Mouse (Mus musculus): ENCODE measurements around the gene Zfp872. TPM values are rescaled to one million over a fixed set of nuclear protein-coding genes. Genes with fewer than 3 reads are reported as not detected.

The Zfp872 gene
- polyA plus RNA-seq, 1 experiment = 0.07 TPM

DNA sequence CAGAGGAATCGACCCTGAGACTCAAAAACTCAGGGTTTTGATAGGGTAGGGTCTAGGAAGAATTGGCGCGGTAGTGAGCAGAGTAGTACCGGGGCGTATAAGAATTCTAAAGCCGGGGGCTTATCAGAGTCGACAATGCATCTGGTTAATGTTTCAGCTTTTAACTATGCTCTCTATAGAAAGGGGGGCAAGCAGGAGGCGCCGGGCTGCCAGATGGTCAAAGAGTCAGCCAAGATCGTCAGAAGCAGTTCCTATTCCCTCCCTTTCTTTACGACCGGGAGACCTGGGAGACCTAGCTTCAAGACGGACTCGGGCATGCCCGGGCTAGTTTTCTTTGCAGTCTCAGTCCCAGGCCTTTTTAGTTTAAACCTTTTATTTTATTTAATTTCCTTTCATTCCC lies 39.0 kb downstream of the Zfp872 start:
- H3K4me1 ChIP-seq (ENCODE audit: control insufficient read depth, insufficient read depth, low read length) = peaks cover 3% of the 10 kb centered on the region; the same call in 1 of the 2 replicates
- H3K27me3 ChIP-seq (ENCODE audit: control insufficient read depth, insufficient read depth, low read length) = no peaks in the 10 kb centered on the region
- TF ChIP-seq POLR2A (IDR thresholded peaks at IDR 0.05; ENCODE audit: borderline replicate concordance, insufficient read depth, low read length) (no peak), CTCF (IDR thresholded peaks at IDR 0.05; ENCODE audit: borderline replicate concordance, insufficient read depth, low read depth, low read length) (no peak)
- DNase-seq = peak; percentile 56 to 58
- no peak overlapping the region for H3K27ac ChIP-seq (ENCODE audit: insufficient read depth, low read length)
- H3K4me3 ChIP-seq (replicated peaks; ENCODE audit: insufficient read depth, low read depth, low read length) = no peak overlapping the region
- WGBS = 37% methylated on average over 15 of the region's 15 CpGs

DNA sequence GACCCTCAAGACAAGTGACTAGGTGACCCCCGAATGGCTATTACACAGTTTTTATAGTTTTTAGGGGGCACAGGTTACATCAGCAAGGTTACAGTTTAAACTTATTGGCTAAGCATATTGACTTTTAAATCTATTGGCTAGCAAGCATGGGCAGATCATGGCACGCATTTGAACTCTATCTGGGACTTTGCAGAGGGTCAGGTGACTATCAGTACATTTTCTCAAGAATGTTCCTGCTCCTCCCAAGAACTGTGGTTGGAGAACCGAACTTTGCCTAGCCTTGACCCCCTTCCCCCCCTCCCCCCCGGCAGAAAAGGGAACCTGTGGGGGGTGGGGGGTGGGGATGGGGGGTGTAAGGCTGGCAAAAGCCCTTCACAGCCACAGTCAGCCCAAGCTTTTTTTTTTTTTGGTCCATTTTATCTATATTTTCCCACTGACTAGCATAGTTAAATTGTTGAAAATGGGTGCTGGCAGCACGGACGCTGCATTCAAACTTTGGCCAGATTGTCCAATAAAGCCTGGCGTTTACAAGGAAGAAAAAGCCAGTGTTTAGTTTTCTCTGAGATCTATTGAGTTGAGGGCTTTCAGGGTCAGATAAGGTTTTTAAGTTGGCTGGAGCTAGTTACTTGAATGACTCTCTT lies 41.6 kb downstream of the Zfp872 start:
- no peak overlapping the region for H3K27ac ChIP-seq (ENCODE audit: insufficient read depth, low read length)
- WGBS = 90% methylated on average over 7 of the region's 7 CpGs
- no peak overlapping the region for H3K4me3 ChIP-seq (replicated peaks; ENCODE audit: insufficient read depth, low read depth, low read length)
- peaks cover 3% of the 10 kb centered on the region; the same call in 1 of the 2 replicates for H3K4me1 ChIP-seq (ENCODE audit: control insufficient read depth, insufficient read depth, low read length)
- DNase-seq = no peak
- no peak for TF ChIP-seq CTCF (IDR thresholded peaks at IDR 0.05; ENCODE audit: borderline replicate concordance, insufficient read depth, low read depth, low read length)
- no peak for TF ChIP-seq POLR2A (IDR thresholded peaks at IDR 0.05; ENCODE audit: borderline replicate concordance, insufficient read depth, low read length)
- no peaks in the 10 kb centered on the region for H3K27me3 ChIP-seq (ENCODE audit: control insufficient read depth, insufficient read depth, low read length)

DNA sequence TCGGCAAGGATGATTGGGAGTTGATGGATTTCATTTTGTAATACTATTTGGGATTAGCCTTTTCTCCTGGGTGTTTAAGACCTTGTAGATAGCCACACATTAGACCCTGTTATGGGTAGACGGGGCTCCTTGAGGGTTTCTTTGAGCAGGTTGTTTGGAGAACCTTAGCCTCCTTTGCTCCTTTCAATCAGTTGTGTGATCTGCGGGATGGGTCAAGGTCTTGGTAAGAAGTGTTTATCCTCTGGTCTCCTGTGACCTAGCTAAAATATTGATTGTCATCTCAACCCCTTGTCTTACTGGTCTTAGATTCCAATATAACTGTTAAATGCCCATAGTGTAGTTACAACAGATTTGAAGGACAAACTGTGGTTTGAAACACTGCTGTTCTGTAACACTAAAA lies 42.2 kb downstream of the Zfp872 start:
- Histone ChIP-seq H3K27ac (ENCODE audit: insufficient read depth, low read length) (no peak overlapping the region), H3K4me1 (ENCODE audit: control insufficient read depth, insufficient read depth, low read length) (peaks cover 3% of the 10 kb centered on the region; the same call in 1 of the 2 replicates), H3K4me3 (replicated peaks; ENCODE audit: insufficient read depth, low read depth, low read length) (no peak overlapping the region), H3K27me3 (ENCODE audit: control insufficient read depth, insufficient read depth, low read length) (no peaks in the 10 kb centered on the region)
- TF ChIP-seq CTCF (IDR thresholded peaks at IDR 0.05; ENCODE audit: borderline replicate concordance, insufficient read depth, low read depth, low read length) (no peak), POLR2A (IDR thresholded peaks at IDR 0.05; ENCODE audit: borderline replicate concordance, insufficient read depth, low read length) (no peak)
- 94% methylated on average over 3 of the region's 3 CpGs for WGBS
- DNase-seq = no peak

DNA sequence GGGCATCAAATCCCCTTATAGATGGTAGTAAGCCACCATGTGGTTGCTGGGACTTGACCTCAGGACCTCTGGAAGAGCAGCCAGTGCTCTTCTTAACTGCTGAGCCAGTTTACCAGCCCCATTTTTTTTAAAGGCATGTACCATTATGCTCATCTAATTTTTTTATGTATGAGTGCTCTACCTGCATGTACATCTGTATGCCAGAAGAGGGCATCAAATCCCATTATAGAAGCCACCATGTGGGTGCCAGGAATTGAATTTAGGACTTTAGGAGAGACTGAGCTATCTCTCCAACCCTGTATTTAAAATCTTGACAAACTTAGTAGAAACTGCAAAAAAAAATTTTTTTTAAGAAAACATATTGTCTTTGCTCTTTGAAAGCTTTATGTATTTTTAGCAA lies 42.7 kb downstream of the Zfp872 start:
- Histone ChIP-seq H3K27me3 (ENCODE audit: control insufficient read depth, insufficient read depth, low read length) (no peaks in the 10 kb centered on the region), H3K4me1 (ENCODE audit: control insufficient read depth, insufficient read depth, low read length) (peaks cover 3% of the 10 kb centered on the region; the same call in 1 of the 2 replicates), H3K4me3 (replicated peaks; ENCODE audit: insufficient read depth, low read depth, low read length) (no peak overlapping the region), H3K27ac (ENCODE audit: insufficient read depth, low read length) (no peak overlapping the region)
- TF ChIP-seq CTCF (IDR thresholded peaks at IDR 0.05; ENCODE audit: borderline replicate concordance, insufficient read depth, low read depth, low read length) (no peak), POLR2A (IDR thresholded peaks at IDR 0.05; ENCODE audit: borderline replicate concordance, insufficient read depth, low read length) (no peak)
- DNase-seq = peak in 1 of 2 experiments; percentile 14

DNA sequence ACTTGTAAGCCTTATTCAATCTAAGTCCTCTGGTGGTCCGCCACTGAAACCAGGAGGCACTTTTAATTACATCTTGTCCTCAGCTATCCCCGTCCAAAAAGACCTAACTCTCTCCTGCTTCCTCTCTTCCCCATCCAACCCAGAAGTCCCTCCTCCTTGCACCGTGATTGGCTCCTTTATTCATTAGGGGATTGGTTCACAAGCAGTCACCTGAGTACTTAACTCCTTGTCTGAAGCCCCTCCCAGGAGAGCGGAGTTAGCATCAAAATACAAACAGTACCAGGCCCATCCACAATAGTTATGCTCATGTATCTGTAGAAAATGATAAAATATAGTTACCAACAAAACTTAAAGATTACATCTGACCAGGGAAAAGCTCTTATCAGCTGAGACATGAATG lies 52.1 kb downstream of the Zfp872 start:
- H3K27ac ChIP-seq (ENCODE audit: insufficient read depth, low read length) = no peak overlapping the region
- 95% methylated on average over 4 of the region's 4 CpGs for WGBS
- no peak for TF ChIP-seq CTCF (IDR thresholded peaks at IDR 0.05; ENCODE audit: borderline replicate concordance, insufficient read depth, low read depth, low read length)
- TF ChIP-seq POLR2A (IDR thresholded peaks at IDR 0.05; ENCODE audit: borderline replicate concordance, insufficient read depth, low read length) = no peak

DNA sequence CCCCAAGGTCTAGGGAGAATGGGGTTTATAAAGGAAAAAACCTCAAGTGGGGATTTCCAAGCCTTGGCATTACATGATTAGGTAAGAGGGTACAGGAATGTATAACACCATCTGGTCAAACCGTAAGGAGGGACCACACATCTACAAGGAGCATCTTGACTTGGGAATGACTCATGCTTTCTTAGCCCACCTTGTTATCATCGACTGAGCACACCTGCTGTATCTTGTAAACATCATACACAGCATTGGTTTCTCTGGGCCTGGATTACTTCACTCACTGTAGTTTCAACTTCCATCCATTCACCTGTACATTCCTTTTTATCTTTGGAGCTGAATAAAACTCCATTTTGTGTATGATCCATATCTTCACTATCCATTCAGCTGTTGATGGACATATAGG lies 56.4 kb downstream of the Zfp872 start:
- Histone ChIP-seq H3K27ac (ENCODE audit: insufficient read depth, low read length) (no peak overlapping the region), H3K4me3 (replicated peaks; ENCODE audit: insufficient read depth, low read depth, low read length) (no peak overlapping the region), H3K4me1 (ENCODE audit: control insufficient read depth, insufficient read depth, low read length) (no peaks in the 10 kb centered on the region), H3K27me3 (ENCODE audit: control insufficient read depth, insufficient read depth, low read length) (no peaks in the 10 kb centered on the region)
- TF ChIP-seq POLR2A (IDR thresholded peaks at IDR 0.05; ENCODE audit: borderline replicate concordance, insufficient read depth, low read length) = no peak
- TF ChIP-seq CTCF (IDR thresholded peaks at IDR 0.05; ENCODE audit: borderline replicate concordance, insufficient read depth, low read depth, low read length) = no peak
- DNase-seq = no peak
- WGBS = 88% methylated on average over 2 of the region's 2 CpGs

More for the DNA sequence above, 52.1 kb downstream of the Zfp872 start:
- Histone ChIP-seq H3K4me1 (ENCODE audit: control insufficient read depth, insufficient read depth, low read length) (no peaks in the 10 kb centered on the region), H3K4me3 (replicated peaks; ENCODE audit: insufficient read depth, low read depth, low read length) (no peak overlapping the region), H3K27me3 (ENCODE audit: control insufficient read depth, insufficient read depth, low read length) (no peaks in the 10 kb centered on the region)
- DNase-seq = no peak

Other genes with a start within 250 kb of the Zfp872 start
- 12.2 and 12.8 TPM in 2 replicates for gene Swsap1, start 232.3 kb upstream of the Zfp872 start, polyA plus RNA-seq (2012; rRNA removed)
- gene Epor, start 224.6 kb upstream of the Zfp872 start, polyA plus RNA-seq (2012; rRNA removed) = 9.2 and 10.4 TPM in 2 replicates
- gene Rgl3, start 198.6 kb upstream of the Zfp872 start, polyA plus RNA-seq (2012; rRNA removed) = 67.6 and 83.3 TPM in 2 replicates
- 2.4 and 2.7 TPM in 2 replicates for gene Ccdc151, start 185.5 kb upstream of the Zfp872 start, polyA plus RNA-seq (2012; rRNA removed)
- 91.3 and 95.3 TPM in 2 replicates for gene Prkcsh, start 185.3 kb upstream of the Zfp872 start, polyA plus RNA-seq (2012; rRNA removed)
- gene Elavl3, start 136.1 kb upstream of the Zfp872 start, polyA plus RNA-seq (2012; rRNA removed) = 165 and 169 TPM in 2 replicates
- not detected in 2 replicates for gene Gm49318, start 116.8 kb upstream of the Zfp872 start, polyA plus RNA-seq (2012; rRNA removed)
- gene Zfp653, start 116.7 kb upstream of the Zfp872 start, polyA plus RNA-seq (2012; rRNA removed) = 45.4 and 48.3 TPM in 2 replicates
- 85.2 and 90.2 TPM in 2 replicates for gene Ecsit, start 102.7 kb upstream of the Zfp872 start, polyA plus RNA-seq (2012; rRNA removed)
- gene Cnn1, start 88.9 kb upstream of the Zfp872 start, polyA plus RNA-seq (2012; rRNA removed) = 1.6 and 1.8 TPM in 2 replicates
- 125 and 130 TPM in 2 replicates for gene Elof1, start 70.9 kb upstream of the Zfp872 start, polyA plus RNA-seq (2012; rRNA removed)
- gene Acp5, start 52.4 kb upstream of the Zfp872 start, polyA plus RNA-seq (2012; rRNA removed) = 0.25 and 0.28 TPM in 2 replicates
- gene Pigyl, start 31.2 kb upstream of the Zfp872 start, polyA plus RNA-seq (2012; rRNA removed) = 115 and 150 TPM in 2 replicates
- 16.8 and 19.8 TPM in 2 replicates for gene Zfp809, start 37.6 kb downstream of the Zfp872 start, polyA plus RNA-seq (2012; rRNA removed)
- gene Zfp599, start 71.8 kb downstream of the Zfp872 start, polyA plus RNA-seq (2012; rRNA removed) = 2.8 and 3.2 TPM in 2 replicates
- 14.5 and 15.3 TPM in 2 replicates for gene Zfp810, start 119.6 kb downstream of the Zfp872 start, polyA plus RNA-seq (2012; rRNA removed)
- 25.3 and 32.4 TPM in 2 replicates for gene Anln, start 201.1 kb downstream of the Zfp872 start, polyA plus RNA-seq (2012; rRNA removed)
- 8.6 and 9.0 TPM in 2 replicates for gene 9530077C05Rik, start 223.4 kb downstream of the Zfp872 start, polyA plus RNA-seq (2012; rRNA removed)